Mouse (Mus musculus) E14TG2a.4 (cell line): ENCODE data around the gene Rtp3.
A peak's percentile ranks its signal among the peaks of the same experiment; 100 is the strongest.

Experiments
- H3K27me3 ChIP-seq: 2 replicates; pipeline ENCODE4 v1.6.1; 2014; ENCODE audit warnings: low read length, control low read depth; ENCODE audit not compliant: insufficient read depth
- H3K36me3 ChIP-seq: 2 replicates; pipeline ENCODE4 v1.6.1; 2014; ENCODE audit warnings: low read length, control low read depth; ENCODE audit not compliant: insufficient read depth
- H3K4me1 ChIP-seq: replicated peaks from 2 replicates; pipeline ENCODE4 v1.6.1; 2014; ENCODE audit warnings: low read depth, low read length, control low read depth
- H3K4me3 ChIP-seq: replicated peaks from 2 replicates; pipeline ENCODE4 v1.5.1; 2014; ENCODE audit warnings: mild to moderate bottlenecking, low read length
- H3K9me3 ChIP-seq: 2 replicates; pipeline ENCODE4 v1.6.1; 2014; ENCODE audit warnings: low read length, control low read depth
- CTCF ChIP-seq: conservative IDR thresholded peaks from 2 replicates; pipeline ENCODE4 v1.5.1; 2014; ENCODE audit warnings: low read length
- NANOG ChIP-seq: IDR thresholded peaks from 2 replicates; pipeline ENCODE4 v1.6.1; 2014; ENCODE audit warnings: borderline replicate concordance, low read length, mixed read lengths
- POU5F1 ChIP-seq: IDR thresholded peaks from 2 replicates; pipeline ENCODE4 v1.6.1; 2014; ENCODE audit warnings: low read length, borderline replicate concordance

Rtp3 gene

GRCm38 (mm10) chr9:110947261-110947661 lies 43.1 kb downstream of the Rtp3 start:
- H3K4me1 ChIP-seq: peaks cover 36% of the 10 kb centered on the region
- TF ChIP-seq CTCF: no peak
- no peak for TF ChIP-seq POU5F1
- peak; percentile 82 for TF ChIP-seq NANOG
- no peaks in the 10 kb centered on the region for H3K27me3 ChIP-seq
- no peaks in the 10 kb centered on the region for H3K9me3 ChIP-seq
- H3K36me3 ChIP-seq: peaks cover 25% of the 10 kb centered on the region
- H3K4me3 ChIP-seq: peak overlapping the region; percentile 87

- H3K4me1 ChIP-seq: peaks cover 36% of the 10 kb centered on the region
- H3K36me3 ChIP-seq: peaks cover 32% of the 10 kb centered on the region
- peak overlapping the region; percentile 87 for H3K4me3 ChIP-seq
- H3K9me3 ChIP-seq: no peaks in the 10 kb centered on the region
- no peak for TF ChIP-seq NANOG
- no peaks in the 10 kb centered on the region for H3K27me3 ChIP-seq
Observed at GRCm38 (mm10) chr9:110946548-110947044, 43.8 kb downstream of the Rtp3 start.

- Histone ChIP-seq H3K9me3 (no peaks in the 10 kb centered on the region), H3K36me3 (peaks cover 38% of the 10 kb centered on the region), H3K4me1 (peaks cover 41% of the 10 kb centered on the region), H3K4me3 (peak within 1 kb of the TSS; percentile 87), H3K27me3 (no peaks in the 10 kb centered on the region)
- TF ChIP-seq NANOG: no peak
- no peak for TF ChIP-seq CTCF
- no peak for TF ChIP-seq POU5F1
Observed at GRCm38 (mm10) chr9:110945926-110946325, 44.5 kb downstream of the Rtp3 start, which contains the start of gene Tdgf1. Tdgf1 (minus strand) TSS chr9:110946158.

- peaks cover 39% of the 10 kb centered on the region for H3K4me1 ChIP-seq
- H3K27me3 ChIP-seq: no peaks in the 10 kb centered on the region
- TF ChIP-seq NANOG: no peak
- TF ChIP-seq CTCF: no peak
- no peak for TF ChIP-seq POU5F1
- H3K4me3 ChIP-seq: peak overlapping the region; percentile 87
- peaks cover 44% of the 10 kb centered on the region for H3K36me3 ChIP-seq
- no peaks in the 10 kb centered on the region for H3K9me3 ChIP-seq
Observed at GRCm38 (mm10) chr9:110945343-110945742, 45.0 kb downstream of the Rtp3 start.

- H3K4me3 ChIP-seq: peak overlapping the region; percentile 87
- H3K27me3 ChIP-seq: no peaks in the 10 kb centered on the region
- peaks cover 35% of the 10 kb centered on the region for H3K4me1 ChIP-seq
- TF ChIP-seq POU5F1 (no peak), CTCF (peak; percentile 41)
- peaks cover 55% of the 10 kb centered on the region for H3K36me3 ChIP-seq
- no peaks in the 10 kb centered on the region for H3K9me3 ChIP-seq
Observed at GRCm38 (mm10) chr9:110944265-110944664, 46.1 kb downstream of the Rtp3 start.

GRCm38 (mm10) chr9:110937506-110938490 lies 52.6 kb downstream of the Rtp3 start:
- H3K36me3 ChIP-seq: peaks cover 70% of the 10 kb centered on the region
- no peak for TF ChIP-seq POU5F1
- no peak for TF ChIP-seq NANOG
- no peak for TF ChIP-seq CTCF
- no peak overlapping the region for H3K4me3 ChIP-seq
- H3K9me3 ChIP-seq: no peaks in the 10 kb centered on the region
- H3K27me3 ChIP-seq: no peaks in the 10 kb centered on the region
- H3K4me1 ChIP-seq: peaks cover 45% of the 10 kb centered on the region

- TF ChIP-seq NANOG (no peak), POU5F1 (no peak), CTCF (no peak)
- Histone ChIP-seq H3K36me3 (peaks cover 51% of the 10 kb centered on the region), H3K27me3 (no peaks in the 10 kb centered on the region), H3K9me3 (no peaks in the 10 kb centered on the region), H3K4me3 (no peak overlapping the region), H3K4me1 (peaks cover 28% of the 10 kb centered on the region)
Observed at GRCm38 (mm10) chr9:110935941-110936340, 54.4 kb downstream of the Rtp3 start.
